Mouse (Mus musculus) urinary bladder, postnatal 36 days (tissue): ENCODE results near the gene Ulk4.
"Not testable (repeated sequence)": the region's sequence is repeated elsewhere in the genome, so short reads cannot be mapped to it uniquely, and the experiment has no call there.

Experiments used
- DNase-seq, 2 experiments: peaks; one replicate each; pipeline ENCODE4 v3.0.0; 2022; ENCODE audit warnings: low spot score in 2 of 2, mixed read lengths in 1 of 2

Ulk4 gene

DNA sequence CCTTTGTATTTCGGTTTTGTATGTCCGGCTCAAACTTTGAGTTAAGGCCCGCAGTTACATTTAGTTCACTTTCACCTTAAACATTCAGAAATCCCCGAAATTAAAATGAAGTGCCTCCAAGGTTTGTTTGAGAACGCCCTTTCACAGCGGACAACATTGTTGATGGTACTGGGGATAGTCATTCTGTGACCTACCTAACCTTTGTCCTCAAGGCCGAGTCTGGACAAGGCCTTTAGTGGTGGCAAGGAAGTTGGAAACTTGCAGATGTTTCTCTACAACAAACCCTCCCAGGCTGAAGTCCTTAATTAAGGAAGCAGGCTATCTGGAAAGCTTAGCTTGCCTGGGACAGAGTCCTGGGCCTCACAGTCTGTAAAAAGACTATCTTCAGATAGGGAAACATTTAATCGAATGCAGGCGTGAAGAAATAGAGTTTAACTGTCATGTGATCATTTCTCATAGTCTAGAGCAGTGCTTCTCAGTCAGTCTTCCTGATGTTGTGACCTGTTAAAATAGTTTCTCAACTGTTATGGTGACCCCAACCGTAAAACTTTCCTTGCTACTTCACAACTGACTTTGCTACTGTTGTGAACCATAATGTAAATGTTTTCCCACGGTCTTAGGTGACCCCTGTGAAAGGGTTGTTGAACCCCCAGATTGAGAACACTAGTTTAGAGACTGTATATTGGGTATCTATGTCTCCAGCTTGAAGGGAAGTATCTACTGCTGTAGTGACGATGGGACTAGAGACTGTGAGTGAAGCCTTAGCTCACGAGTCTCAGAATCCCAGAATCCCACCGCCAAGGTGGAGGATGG is 342.0 kb downstream of the Ulk4 start:
- no peak for DNase-seq

DNA sequence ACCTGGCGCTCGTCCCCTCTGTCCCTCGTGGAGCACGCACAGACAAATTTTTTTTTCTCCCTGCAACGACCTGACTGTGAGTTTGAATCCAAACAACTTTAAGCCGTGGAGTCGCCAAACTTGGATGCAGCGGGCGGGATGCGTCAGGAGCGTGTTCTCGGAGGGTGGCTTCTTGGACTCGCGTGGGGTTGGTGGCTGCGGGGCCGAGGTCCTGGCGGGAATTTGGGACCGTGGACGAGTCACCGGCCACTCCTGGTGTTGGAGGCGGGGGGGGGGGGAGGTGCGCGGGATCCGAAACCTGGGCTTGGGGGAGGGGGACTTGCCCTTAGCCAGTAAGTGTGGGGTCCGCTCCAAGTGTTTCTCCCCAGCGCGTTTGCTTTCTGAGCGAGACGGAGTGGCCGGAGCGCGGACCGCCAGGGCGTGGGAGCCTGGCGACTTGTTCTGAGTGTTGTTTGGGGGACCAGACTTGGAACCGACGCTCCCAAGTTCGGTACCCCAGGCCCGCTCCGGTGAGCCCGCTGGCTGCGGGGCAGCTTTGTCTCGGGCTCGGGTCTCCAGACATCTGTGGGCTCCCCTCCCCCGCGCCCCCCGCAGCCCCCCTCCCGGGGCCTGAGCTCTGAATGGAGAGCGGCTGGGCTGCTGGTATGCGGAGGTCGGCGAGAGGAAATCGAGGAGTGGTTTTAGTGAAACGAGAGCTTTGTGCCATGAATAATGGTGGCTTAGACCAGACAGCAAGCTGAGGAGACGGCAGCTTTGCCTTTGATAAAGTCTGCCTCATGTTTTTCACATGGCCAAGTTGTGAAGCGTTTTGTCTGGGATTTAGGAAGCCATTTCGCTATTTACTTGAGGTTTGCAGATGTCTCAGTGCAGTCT is 342.9 kb downstream of the Ulk4 start:
- DNase-seq: peak in 1 of 2 experiments; percentile 34

- no peak for DNase-seq
These were observed 343.5 kb downstream of the Ulk4 start for GRCm38 (mm10) chr9:120933587-120933885.

- DNase-seq: peak; percentile 96 to 97
These were observed 344.0 kb downstream of the Ulk4 start for GRCm38 (mm10) chr9:120932797-120933586.

DNA sequence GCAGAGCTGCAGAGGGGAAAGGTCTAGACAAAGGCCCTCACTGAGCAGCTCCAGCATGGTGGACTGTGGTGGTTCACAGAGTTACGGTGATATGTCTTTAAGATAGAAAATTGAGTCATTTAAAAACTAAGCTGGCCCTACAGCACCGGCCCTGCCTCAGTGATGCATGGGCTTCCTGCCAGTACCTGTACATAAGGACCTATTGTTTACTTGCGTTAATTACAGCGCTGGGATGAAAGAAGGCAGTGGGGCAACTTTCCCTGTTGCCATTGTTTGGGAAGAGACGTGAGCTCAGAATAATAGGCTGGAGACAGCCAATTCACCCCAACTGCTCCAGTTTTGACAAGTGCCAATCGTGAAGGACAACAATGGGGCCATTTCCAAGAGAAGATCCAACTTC is 344.6 kb downstream of the Ulk4 start:
- no peak for DNase-seq

DNA sequence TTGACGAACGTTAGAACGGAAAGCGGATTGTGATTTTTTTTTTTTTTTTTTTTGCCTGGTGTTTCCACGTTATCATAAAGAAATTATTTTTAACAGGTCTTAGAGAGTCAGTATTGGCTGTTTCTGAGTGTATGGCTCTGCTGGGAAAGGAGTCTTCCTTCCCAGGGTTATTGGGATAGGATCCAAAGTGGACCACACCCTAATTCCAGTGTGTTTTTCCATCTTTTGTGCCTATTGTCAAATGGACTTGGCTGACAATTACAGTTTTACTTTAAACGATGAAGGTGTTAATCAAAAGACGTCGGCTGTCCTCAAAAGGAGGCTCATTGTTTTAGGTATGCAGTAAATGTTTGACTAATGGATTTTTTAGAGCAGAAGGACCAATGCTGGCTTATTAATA is 346.2 kb downstream of the Ulk4 start:
- DNase-seq: no peak

- DNase-seq: no peak
These were observed 347.0 kb downstream of the Ulk4 start for GRCm38 (mm10) chr9:120930021-120930420.

GRCm38 (mm10) chr9:120929081-120929480 is 347.9 kb downstream of the Ulk4 start, which contains the start of gene Ctnnb1:
Ctnnb1 (plus strand) TSS chr9:120929216.
- no peak for DNase-seq

- no peak for DNase-seq
These were observed 349.9 kb downstream of the Ulk4 start for GRCm38 (mm10) chr9:120926939-120927606.

DNA sequence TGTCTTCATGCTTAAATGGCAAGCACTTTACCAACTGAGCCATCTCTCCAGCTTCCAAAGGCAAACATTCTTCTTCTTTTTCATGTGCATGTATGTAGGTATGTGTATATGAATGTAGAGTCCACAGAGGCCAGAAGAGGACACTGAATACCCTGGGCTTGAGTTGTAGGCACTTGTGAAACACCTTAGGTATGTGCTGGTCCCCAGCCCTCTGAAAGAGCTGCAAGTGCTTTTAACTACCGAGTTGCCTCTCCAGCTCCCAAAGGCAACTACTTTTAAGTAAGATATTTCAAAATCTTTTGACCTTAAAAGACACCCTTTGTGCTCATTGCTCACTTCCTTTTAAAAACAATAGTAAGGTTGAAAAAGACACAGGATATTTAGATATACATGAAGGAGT is 350.9 kb downstream of the Ulk4 start:
- no peak for DNase-seq

GRCm38 (mm10) chr9:120919130-120919529 is 357.9 kb downstream of the Ulk4 start:
- peak; percentile 64 to 67 for DNase-seq

GRCm38 (mm10) chr9:120918642-120919041 is 358.4 kb downstream of the Ulk4 start:
- peak in 1 of 2 experiments; percentile 21 for DNase-seq

- no peak for DNase-seq
These were observed 358.8 kb downstream of the Ulk4 start for GRCm38 (mm10) chr9:120918211-120918610.

DNA sequence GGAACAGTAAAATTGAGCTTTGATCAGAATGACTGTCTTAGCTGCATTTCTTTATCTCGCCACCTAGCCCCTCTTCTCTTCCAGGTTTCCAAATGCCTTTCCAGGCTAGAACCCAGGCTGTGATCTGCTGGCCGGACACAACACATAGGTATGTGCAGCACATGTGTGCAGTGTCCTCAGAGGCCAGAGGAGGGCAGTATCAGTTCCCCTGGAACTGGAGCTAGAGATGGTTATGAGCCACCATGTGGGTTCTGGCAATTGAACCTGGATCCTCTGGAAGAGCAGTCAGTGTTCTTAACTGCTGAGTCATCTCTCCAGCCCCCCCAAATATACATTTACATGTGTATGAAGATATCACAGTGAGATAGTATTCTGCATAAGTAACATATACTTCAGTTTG is 359.4 kb downstream of the Ulk4 start:
- not testable (repeated sequence) for DNase-seq

DNA sequence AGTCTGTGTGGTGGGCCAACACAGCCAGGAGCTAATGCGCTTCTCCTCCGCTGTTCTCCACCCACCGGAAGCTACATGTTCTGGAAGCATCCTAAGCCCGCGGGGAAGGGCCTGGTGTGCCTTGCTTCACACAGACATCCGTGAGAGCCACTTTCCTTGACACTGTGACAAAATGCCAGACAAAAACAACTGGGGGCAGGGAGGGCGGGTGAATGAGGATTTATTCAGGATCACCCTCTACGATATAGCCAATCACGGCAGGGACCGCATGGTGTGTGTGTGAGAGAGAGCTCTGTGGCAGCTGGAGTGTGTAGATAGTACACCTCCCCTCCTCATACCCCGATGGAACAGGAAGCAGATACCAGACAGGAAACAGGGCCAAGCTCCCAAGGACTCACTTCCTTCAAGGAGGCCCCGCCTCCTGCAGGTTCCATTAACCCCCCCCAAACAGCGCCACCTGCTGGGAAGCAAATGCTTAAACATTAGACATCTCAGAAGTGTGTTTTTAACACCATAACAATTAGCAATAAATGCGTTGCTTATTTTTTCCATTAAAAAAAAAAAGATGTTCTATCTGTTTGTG is 362.0 kb downstream of the Ulk4 start:
- DNase-seq: no peak

DNA sequence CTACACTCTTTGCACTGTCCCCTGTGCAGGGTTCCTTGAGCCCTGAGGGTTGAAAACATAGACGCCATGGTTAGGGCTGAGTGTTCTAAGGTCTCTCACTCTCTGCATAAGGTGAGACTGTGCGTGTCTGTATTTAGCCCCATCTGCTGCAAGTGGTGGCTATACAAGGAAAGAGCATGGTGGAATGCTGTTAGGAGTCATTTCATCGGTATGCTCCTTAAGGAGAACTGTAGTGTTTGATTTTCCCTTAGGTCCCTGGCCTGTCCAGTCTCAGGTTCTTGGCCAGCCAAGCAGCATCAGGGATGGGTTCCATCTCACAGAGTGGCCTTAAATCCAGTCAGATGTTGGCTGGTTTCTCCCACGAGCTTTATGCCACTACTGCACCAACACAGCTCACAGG is 362.6 kb downstream of the Ulk4 start:
- DNase-seq: no peak

- DNase-seq: no peak
These were observed 363.8 kb downstream of the Ulk4 start for GRCm38 (mm10) chr9:120913152-120913551.

- DNase-seq: no peak
These were observed 368.5 kb downstream of the Ulk4 start for GRCm38 (mm10) chr9:120908461-120908860.
